Mouse (Mus musculus) lung, adult 2 months (tissue): ENCODE data around the gene 2810021J22Rik.

Experiments
- CTCF ChIP-seq: fragments of 200-500 bp; IDR thresholded peaks from 2 replicates; pipeline ENCODE4 v1.5.1; 2011; ENCODE audit warnings: mild to moderate bottlenecking, low read length, control low read depth; ENCODE audit not compliant: insufficient read depth
- POLR2A ChIP-seq: fragments of 200-500 bp; IDR thresholded peaks from 2 replicates; pipeline ENCODE4 v1.6.1; 2011; ENCODE audit warnings: low read depth, mild to moderate bottlenecking, control low read depth, low read length, borderline replicate concordance; ENCODE audit errors: extremely low read depth

GRCm38 (mm10) chr11:58901080-58901479 lies 34.1 kb downstream of the 2810021J22Rik start:
- TF ChIP-seq CTCF (no peak), POLR2A (no peak)
